ENCODE assay signal across 8 mouse cellular contexts in genomic region chr16:38376841-38377249, GRCm38 (mm10). TPM values are rescaled to one million over a fixed set of nuclear protein-coding genes. Genes with fewer than 3 reads are reported as not detected.
DNase-seq lines count a peak whose midpoint lies in the region; ATAC-seq lines count a peak whose summit lies in the region.

No protein-coding gene starts in this region.

- peak overlapping the region; percentile 28 for H3K4me3 ChIP-seq in embryonic facial prominence, embryonic 14.5 days (ENCODE audit: low read depth, low read length)
- H3K4me3 ChIP-seq in intestine, embryonic 14.5 days (ENCODE audit: low read depth, low read length): peak overlapping the region; percentile 14

- peak overlapping the region; percentile 56 for H3K4me2 ChIP-seq in embryonic facial prominence, embryonic 14.5 days (ENCODE audit: low read depth, low read length)
- peak overlapping the region; percentile 47 for H3K4me2 ChIP-seq in intestine, embryonic 14.5 days (ENCODE audit: low read length)

- no peaks in the 10 kb centered on the region for H3K36me3 ChIP-seq in embryonic facial prominence, embryonic 14.5 days (ENCODE audit: control insufficient read depth, insufficient read depth, low read length)
- no peaks in the 10 kb centered on the region for H3K36me3 ChIP-seq in intestine, embryonic 14.5 days (ENCODE audit: control insufficient read depth, insufficient read depth, low read length)

- H3K27ac ChIP-seq in embryonic facial prominence, embryonic 14.5 days (replicated peaks; ENCODE audit: low read depth, low read length): peak overlapping the region; percentile 77
- peak overlapping the region; percentile 35; the same call in 1 of the 2 replicates for H3K27ac ChIP-seq in intestine, embryonic 14.5 days (ENCODE audit: low read depth)

- ATAC-seq in embryonic facial prominence, embryonic 14.5 days (ENCODE audit: low read depth): 0 out of 2 replicates have a peak, but pooled peaks have one; percentile 41
- ATAC-seq in intestine, embryonic 14.5 days (replicated peaks; ENCODE audit: low FRiP score, low TSS enrichment, low read depth): peak; percentile 45
- ATAC-seq in megakaryocyte, adult 5-6 weeks (ENCODE audit: poor library complexity, severe bottlenecking): peak; percentile 73

- H3K4me1 ChIP-seq in embryonic facial prominence, embryonic 14.5 days (ENCODE audit: control insufficient read depth, insufficient read depth, low read length): peaks cover 13% of the 10 kb centered on the region
- peaks cover 7% of the 10 kb centered on the region for H3K4me1 ChIP-seq in intestine, embryonic 14.5 days (replicated peaks; ENCODE audit: control insufficient read depth, insufficient read depth, low read length)

- peak; percentile 26 for DNase-seq in kidney, adult 9 months
- no peak for DNase-seq in kidney, postnatal 25 days
- no peak for DNase-seq in embryonic facial prominence, embryonic 14.5 days (ENCODE audit: low spot score)
- no peak for DNase-seq in intestine, embryonic 14.5 days (ENCODE audit: low spot score)
- no peak for DNase-seq in right cerebral cortex, adult 18-20 months
- no peak for DNase-seq in ovary, adult 18-20 months (ENCODE audit: low spot score)
- DNase-seq in layer of hippocampus, postnatal 10 days (ENCODE audit: low spot score in 2 of 2): no peak

- no peaks in the 10 kb centered on the region for H3K27me3 ChIP-seq in embryonic facial prominence, embryonic 14.5 days (replicated peaks; ENCODE audit: control insufficient read depth, insufficient read depth, low read length)
- no peaks in the 10 kb centered on the region for H3K27me3 ChIP-seq in intestine, embryonic 14.5 days (replicated peaks; ENCODE audit: control insufficient read depth, insufficient read depth, low read length)

- H3K9ac ChIP-seq in embryonic facial prominence, embryonic 14.5 days (ENCODE audit: low read depth, low read length): peak overlapping the region; percentile 58
- H3K9ac ChIP-seq in intestine, embryonic 14.5 days (ENCODE audit: low read length): no peak overlapping the region; the same call in 1 of the 2 replicates

- H3K9me3 ChIP-seq in embryonic facial prominence, embryonic 14.5 days (ENCODE audit: control insufficient read depth, low read length): no peaks in the 10 kb centered on the region
- no peaks in the 10 kb centered on the region for H3K9me3 ChIP-seq in intestine, embryonic 14.5 days (ENCODE audit: control insufficient read depth, low read length)

- WGBS in embryonic facial prominence, embryonic 14.5 days: 42% methylated on average over 8 of the region's 8 CpGs
- WGBS in intestine, embryonic 14.5 days: 48% methylated on average over 8 of the region's 8 CpGs

RNA-seq across cellular contexts. Expression of gene Popdc2, which starts 14.8 kb away (rescaled TPM):
- polyA plus RNA-seq in embryonic facial prominence, embryonic 14.5 days (2014; fragmentation: Nextera tagmentation; extraction: Ambion mirVana): 7.6 and 12.8 TPM in 2 replicates
- polyA plus RNA-seq in intestine, embryonic 14.5 days (2014; fragmentation: Nextera tagmentation; extraction: Ambion mirVana): 16.8 and 19.6 TPM in 2 replicates
- total RNA-seq in megakaryocyte, adult 5-6 weeks (2015): 0.38 and 3.9 TPM in 2 replicates
- 1.8 TPM in 1 of 2 replicates, not detected in the other for total RNA-seq in megakaryocyte, adult 5-6 weeks (2017)
- under 1 TPM; 0.23 to 0.42 TPM for total RNA-seq in layer of hippocampus, postnatal 10 days (2021)

RNA-seq across cellular contexts. Expression of gene Gm21987, which starts 30.0 kb away (rescaled TPM):
- not detected in 2 replicates for polyA plus RNA-seq in embryonic facial prominence, embryonic 14.5 days (2014; fragmentation: Nextera tagmentation; extraction: Ambion mirVana)
- polyA plus RNA-seq in intestine, embryonic 14.5 days (2014; fragmentation: Nextera tagmentation; extraction: Ambion mirVana): 0.68 TPM in 1 of 2 replicates, not detected in the other
- total RNA-seq in megakaryocyte, adult 5-6 weeks (2015): not detected in 2 replicates
- total RNA-seq in megakaryocyte, adult 5-6 weeks (2017): not detected in 2 replicates
- not detected for total RNA-seq in layer of hippocampus, postnatal 10 days (2021)

RNA-seq across cellular contexts. Expression of gene Cox17, which starts 30.1 kb away (rescaled TPM):
- polyA plus RNA-seq in embryonic facial prominence, embryonic 14.5 days (2014; fragmentation: Nextera tagmentation; extraction: Ambion mirVana): 133 and 168 TPM in 2 replicates
- polyA plus RNA-seq in intestine, embryonic 14.5 days (2014; fragmentation: Nextera tagmentation; extraction: Ambion mirVana): 176 and 187 TPM in 2 replicates
- total RNA-seq in megakaryocyte, adult 5-6 weeks (2015): 89.3 and 106 TPM in 2 replicates
- 210 and 268 TPM in 2 replicates for total RNA-seq in megakaryocyte, adult 5-6 weeks (2017)
- 10 to 100 TPM; 66.5 to 94.2 TPM for total RNA-seq in layer of hippocampus, postnatal 10 days (2021)

RNA-seq across cellular contexts. Expression of gene Maats1, which starts 34.9 kb away (rescaled TPM):
- 0.62 and 1.8 TPM in 2 replicates for polyA plus RNA-seq in embryonic facial prominence, embryonic 14.5 days (2014; fragmentation: Nextera tagmentation; extraction: Ambion mirVana)
- polyA plus RNA-seq in intestine, embryonic 14.5 days (2014; fragmentation: Nextera tagmentation; extraction: Ambion mirVana): 0.08 TPM in 1 of 2 replicates, not detected in the other
- total RNA-seq in megakaryocyte, adult 5-6 weeks (2015): not detected in 2 replicates
- not detected in 2 replicates for total RNA-seq in megakaryocyte, adult 5-6 weeks (2017)
- 1 to 10 TPM; 1.7 to 1.8 TPM for total RNA-seq in layer of hippocampus, postnatal 10 days (2021)

RNA-seq across cellular contexts. Expression of gene Pla1a, which starts 56.1 kb away (rescaled TPM):
- polyA plus RNA-seq in embryonic facial prominence, embryonic 14.5 days (2014; fragmentation: Nextera tagmentation; extraction: Ambion mirVana): 0.58 and 1.1 TPM in 2 replicates
- polyA plus RNA-seq in intestine, embryonic 14.5 days (2014; fragmentation: Nextera tagmentation; extraction: Ambion mirVana): 0.09 and 0.81 TPM in 2 replicates
- total RNA-seq in megakaryocyte, adult 5-6 weeks (2015): 0.38 TPM in 1 of 2 replicates, not detected in the other
- not detected in 2 replicates for total RNA-seq in megakaryocyte, adult 5-6 weeks (2017)
- under 1 TPM; 0.62 to 0.98 TPM for total RNA-seq in layer of hippocampus, postnatal 10 days (2021)
